Mouse (Mus musculus) left cerebral cortex, adult 8-10 months (tissue): Measurements from ENCODE around the gene Krt88. TPM values are rescaled to one million over a fixed set of nuclear protein-coding genes. Genes with fewer than 3 reads are reported as not detected.

Experiments used
- DNase-seq, 2 experiments: peaks; one replicate each; pipeline ENCODE4 v3.0.0; 2022; ENCODE audit warnings: low spot score in 2 of 2
- total RNA-seq, 4 experiments: library from RNA; stranded (reverse); gene quantifications; 2 replicates each; pipeline ENCODE4 v1.2.4; 2022

Krt88 gene
- not detected for total RNA-seq

- no peak for DNase-seq
These were observed at the start of gene Krt88 for GRCm38 (mm10) chr15:101447444-101447843. Gene Krt88, plus strand, starts transcription at chr15:101447744.

- DNase-seq, result no peak
These were observed 49.3 kb upstream of the Krt88 start for GRCm38 (mm10) chr15:101398269-101398668.

GRCm38 (mm10) chr15:101410775-101411174 lies 36.8 kb upstream of the Krt88 start, which contains the start of gene Krt7:
Gene Krt7, plus strand, starts transcription at chr15:101411043.
- no peak for DNase-seq

GRCm38 (mm10) chr15:101412188-101412587 lies 35.4 kb upstream of the Krt88 start:
- DNase-seq, result no peak

GRCm38 (mm10) chr15:101413916-101414635 lies 33.5 kb upstream of the Krt88 start:
- DNase-seq, result no peak

GRCm38 (mm10) chr15:101414807-101415565 lies 32.6 kb upstream of the Krt88 start:
- no peak for DNase-seq

- DNase-seq, result no peak
These were observed 28.6 kb upstream of the Krt88 start for GRCm38 (mm10) chr15:101418950-101419349.

- DNase-seq, result no peak
These were observed 26.6 kb upstream of the Krt88 start for GRCm38 (mm10) chr15:101420903-101421302.

- DNase-seq, result no peak
These were observed 22.6 kb upstream of the Krt88 start for GRCm38 (mm10) chr15:101424914-101425313.

- DNase-seq, result no peak
These were observed 10.9 kb upstream of the Krt88 start for GRCm38 (mm10) chr15:101436611-101437010.

GRCm38 (mm10) chr15:101438555-101438954 lies 9.0 kb upstream of the Krt88 start, which contains the start of gene Krt87:
Gene Krt87, minus strand, starts transcription at chr15:101438804.
- DNase-seq, result no peak

- no peak for DNase-seq
These were observed 6.7 kb upstream of the Krt88 start for GRCm38 (mm10) chr15:101440837-101441236.

GRCm38 (mm10) chr15:101446572-101446971 lies 972 bp upstream of the Krt88 start:
- DNase-seq, result no peak

GRCm38 (mm10) chr15:101453093-101453736 lies 5.7 kb downstream of the Krt88 start:
- peak; percentile 60 to 74 for DNase-seq

- DNase-seq, result no peak
These were observed 7.2 kb downstream of the Krt88 start for GRCm38 (mm10) chr15:101454774-101455173.

GRCm38 (mm10) chr15:101455292-101455691 lies 7.7 kb downstream of the Krt88 start:
- no peak for DNase-seq

GRCm38 (mm10) chr15:101455891-101456290 lies 8.3 kb downstream of the Krt88 start:
- DNase-seq, result no peak

GRCm38 (mm10) chr15:101458361-101458930 lies 10.9 kb downstream of the Krt88 start:
- no peak for DNase-seq

- no peak for DNase-seq
These were observed 11.7 kb downstream of the Krt88 start for GRCm38 (mm10) chr15:101459283-101459682.

GRCm38 (mm10) chr15:101463651-101464050 lies 16.1 kb downstream of the Krt88 start, which contains the start of gene Krt81:
Gene Krt81, minus strand, starts transcription at chr15:101463751.
- DNase-seq, result no peak

- DNase-seq, result no peak
These were observed 21.5 kb downstream of the Krt88 start for GRCm38 (mm10) chr15:101469093-101469492.
